Mouse (Mus musculus) spleen, adult 18-20 months (tissue): ENCODE results near the gene Atp6v0a1.

Experiments used
- DNase-seq, 2 experiments: peaks; one replicate each; pipeline ENCODE4 v3.0.0; 2022; ENCODE audit warnings: mixed read lengths in 2 of 2

Gene Atp6v0a1

DNA sequence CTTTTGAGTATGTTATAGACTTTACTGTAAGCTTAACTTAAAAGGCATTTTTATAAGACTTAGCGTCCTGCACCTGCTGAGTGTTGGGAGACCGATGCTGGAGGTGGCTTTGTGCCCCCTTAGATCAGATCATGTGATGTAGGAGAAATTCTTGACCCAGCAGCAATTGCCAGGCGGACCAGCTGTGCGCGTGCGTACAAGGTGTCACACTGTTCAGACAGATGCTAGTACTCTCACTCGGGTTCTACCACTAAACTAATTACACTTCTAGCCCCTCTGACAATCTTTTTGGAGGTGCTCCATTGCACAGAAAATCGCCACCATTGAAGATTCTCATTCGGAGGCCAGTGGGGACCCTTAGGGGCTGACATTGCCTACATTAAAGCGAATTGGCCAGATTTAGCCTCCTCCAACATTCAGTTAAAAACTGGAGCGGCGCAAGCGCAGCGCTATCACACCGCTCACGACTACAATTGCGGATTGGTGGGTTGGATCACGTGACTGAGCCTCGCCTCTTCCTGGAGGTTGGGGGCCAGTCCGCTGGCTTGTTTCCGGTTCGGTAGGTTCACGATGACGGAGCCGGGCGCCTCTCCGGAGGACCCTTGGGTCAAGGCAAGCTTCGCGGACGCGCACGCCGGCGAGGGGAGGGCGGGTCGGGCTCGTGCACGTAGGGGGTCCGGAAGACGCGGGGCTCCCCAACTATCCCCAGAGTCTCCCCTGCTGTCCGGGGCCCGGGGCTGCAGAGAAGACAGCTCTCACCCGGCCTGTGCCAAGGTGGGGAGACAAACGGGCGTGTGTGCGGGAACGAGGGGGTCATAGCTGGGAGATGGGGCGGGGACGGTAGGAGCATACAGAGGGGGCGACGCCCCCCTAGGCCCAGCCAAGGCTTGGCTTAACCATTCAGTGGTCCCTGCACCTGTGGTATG is 77.8 kb downstream of the Atp6v0a1 start, which contains the start of gene Mlx:
TSS of gene Mlx (plus strand) at position 522 of the 926 bp plus-strand sequence.
- DNase-seq = peak; percentile 79 to 80

DNA sequence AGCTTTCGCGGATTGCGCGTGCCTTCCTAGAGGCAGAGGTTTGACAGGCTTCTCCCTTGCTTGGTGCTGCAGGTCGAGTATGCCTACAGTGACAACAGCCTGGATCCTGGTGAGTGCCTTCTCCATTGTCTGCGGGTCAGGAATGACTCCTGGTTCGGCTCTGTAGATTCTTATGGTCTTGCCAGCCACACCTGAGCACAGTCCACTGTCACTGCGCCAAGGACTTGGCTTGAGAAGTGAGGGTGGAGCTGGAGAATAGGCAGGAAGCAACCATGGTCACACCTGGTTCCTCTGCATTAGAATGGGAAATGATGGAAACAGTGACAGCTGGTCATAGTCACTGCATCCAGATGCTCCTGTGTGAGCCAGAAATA is 78.4 kb downstream of the Atp6v0a1 start:
- no peak for DNase-seq

DNA sequence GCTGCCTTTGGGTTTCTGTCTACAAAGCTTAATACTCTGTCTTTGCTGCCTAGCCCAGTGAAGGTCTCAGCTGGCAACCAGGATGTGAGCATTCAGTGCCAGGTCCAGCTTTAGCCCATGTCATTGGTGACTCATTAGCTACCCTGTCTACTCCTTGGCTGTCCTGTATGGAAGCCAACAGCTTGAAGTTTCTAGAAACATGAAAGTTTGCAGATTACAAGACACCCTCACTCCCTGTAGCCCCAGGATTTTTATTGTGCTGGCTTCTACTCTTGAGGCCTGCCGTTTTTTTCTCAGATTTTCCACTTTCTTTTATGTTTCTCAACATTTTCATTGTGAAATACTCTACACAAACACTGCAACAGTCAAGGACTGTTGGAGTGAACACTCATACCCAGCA is 80.7 kb downstream of the Atp6v0a1 start:
- DNase-seq = no peak

DNA sequence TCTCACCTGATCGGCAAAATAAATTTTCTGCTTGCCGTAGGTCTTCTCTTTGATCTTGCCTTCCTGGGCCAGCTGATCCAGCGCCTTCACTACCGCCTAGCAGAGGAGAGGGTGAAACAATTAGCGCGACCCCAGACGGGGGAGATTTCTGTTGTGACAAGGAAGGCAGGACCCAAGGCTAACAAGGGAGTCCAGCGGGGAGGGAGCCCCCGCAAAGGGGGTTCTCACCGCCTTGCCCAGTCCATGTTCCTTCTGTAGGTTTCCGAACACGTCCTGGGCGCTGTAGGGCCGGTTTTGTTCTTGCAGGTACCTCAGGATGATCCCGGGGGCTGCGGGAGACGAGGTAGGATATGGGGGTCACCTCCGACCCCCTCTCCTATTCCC is 85.7 kb downstream of the Atp6v0a1 start:
- DNase-seq = no peak

DNA sequence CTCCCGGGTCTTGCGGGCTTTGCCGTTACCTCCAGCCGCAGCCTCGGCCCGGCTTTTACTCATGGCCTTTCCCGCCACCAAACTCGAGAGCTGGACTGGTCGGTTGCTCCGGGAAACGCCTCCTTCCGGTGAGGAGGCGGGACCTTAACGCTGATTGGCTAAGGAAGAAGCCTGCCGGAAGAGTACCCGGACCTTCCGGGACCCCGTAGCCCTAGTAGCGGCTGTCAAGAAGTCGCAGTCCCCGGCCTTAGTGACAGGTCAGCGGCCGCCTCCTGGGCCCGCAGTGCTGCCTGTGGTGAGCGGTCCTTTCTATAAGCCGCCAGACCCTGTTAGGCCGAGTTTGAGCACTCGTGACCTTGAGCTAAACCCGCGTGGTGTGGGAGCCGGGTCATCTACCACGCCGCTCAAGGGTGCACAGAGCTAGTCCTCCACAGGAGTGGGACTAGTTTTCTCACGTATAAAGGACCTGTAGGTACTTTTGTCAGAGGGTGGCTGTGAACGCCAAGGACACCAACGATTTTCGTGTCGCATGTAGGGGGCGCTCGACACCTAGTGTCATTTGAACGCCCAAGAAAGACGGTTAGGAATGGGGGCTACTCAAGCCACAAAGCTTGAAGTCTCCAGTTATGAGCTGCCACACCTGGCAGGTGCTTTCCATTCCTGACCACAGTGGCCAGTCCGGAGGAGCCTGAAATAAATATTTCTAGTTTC is 86.2 kb downstream of the Atp6v0a1 start, which contains the start of gene Psmc3ip:
TSS of gene Psmc3ip (minus strand) at position 123 of the 711 bp plus-strand sequence.
- DNase-seq = peak; percentile 85 to 93

- DNase-seq = no peak
Observed at GRCm38 (mm10) chr11:101098231-101098630, 89.0 kb downstream of the Atp6v0a1 start.

DNA sequence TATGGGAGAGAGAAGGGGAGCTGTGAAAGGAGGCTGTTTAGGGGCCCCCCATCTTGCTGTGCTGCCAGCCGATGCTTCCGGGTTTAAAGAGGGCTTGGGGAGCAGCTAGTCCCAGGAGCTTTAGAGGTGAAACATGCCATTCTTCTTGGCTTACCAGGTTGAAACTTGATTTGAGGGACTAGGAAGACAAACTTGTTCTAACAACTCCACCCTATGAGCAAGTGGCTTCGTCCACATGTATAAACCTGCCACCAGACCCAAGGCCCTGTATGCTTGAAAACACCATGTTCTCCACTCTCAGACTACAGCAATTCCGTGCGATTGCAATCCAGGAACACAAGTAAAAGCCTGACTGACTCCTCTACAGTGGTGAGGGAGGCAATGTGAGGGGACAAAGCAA is 93.8 kb downstream of the Atp6v0a1 start:
- DNase-seq = no peak

DNA sequence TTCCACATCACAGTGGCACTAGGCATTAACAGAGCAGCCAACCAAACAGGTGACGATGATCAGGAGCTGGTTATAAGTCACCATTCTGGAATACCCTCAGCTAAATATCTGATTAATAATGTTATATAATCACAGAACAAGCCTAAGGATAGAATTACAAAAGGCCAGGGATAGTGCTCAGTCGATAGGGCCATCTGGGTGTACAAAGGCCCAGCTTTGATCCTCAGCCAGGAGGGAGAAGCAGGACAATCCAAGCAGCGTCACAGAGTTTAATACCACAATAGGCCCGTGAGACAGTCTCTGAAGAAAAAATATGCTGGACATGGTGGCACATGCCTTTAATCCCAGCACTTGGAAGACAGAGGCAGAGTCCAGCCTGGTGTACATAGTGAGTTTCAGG is 100.1 kb downstream of the Atp6v0a1 start:
- DNase-seq = no peak

DNA sequence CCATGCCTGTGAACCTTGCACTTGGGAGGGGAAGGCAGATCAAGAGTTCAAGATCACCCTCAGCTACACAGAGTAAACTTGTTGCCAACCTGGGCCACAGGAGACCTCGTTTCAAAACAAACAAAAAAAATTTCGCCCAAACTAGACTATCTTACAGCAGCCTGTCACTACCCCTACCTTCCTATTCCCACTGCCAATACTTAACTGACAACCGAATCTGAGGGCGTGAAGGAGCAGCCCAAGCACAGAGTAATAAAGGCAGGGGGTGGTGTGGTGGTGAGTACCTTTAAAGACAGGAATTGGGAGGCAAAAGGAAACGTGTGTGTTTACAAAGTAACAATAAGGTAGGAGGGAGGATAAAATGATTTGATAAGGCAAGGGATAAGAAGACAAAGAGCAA is 101.5 kb downstream of the Atp6v0a1 start:
- DNase-seq = no peak

GRCm38 (mm10) chr11:101111178-101111577 is 101.9 kb downstream of the Atp6v0a1 start:
- no peak for DNase-seq

DNA sequence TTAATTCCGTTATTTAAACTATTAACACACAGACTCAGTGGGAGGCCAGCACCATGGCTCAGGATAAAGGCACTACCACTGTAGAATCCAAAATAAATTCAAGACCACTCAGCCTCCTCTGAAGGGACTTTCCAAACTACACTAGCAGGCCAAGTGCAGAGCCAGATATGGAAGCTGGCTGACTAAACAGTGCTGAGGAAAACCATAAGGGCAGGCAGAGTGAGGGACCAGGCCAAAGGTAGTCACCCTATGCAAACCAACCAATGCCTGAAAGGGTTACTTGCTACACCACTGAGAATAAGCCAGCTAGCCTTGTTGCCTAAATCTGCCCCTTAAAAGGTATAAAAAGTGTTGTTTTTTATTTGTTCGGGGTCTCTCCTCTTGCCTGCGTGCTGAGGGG is 102.9 kb downstream of the Atp6v0a1 start:
- DNase-seq = no peak
